Mouse (Mus musculus) heart, postnatal 0 days (tissue): ENCODE results near the gene Ak7. TPM values are rescaled to one million over a fixed set of nuclear protein-coding genes. Genes with fewer than 3 reads are reported as not detected.

Experiments
- ATAC-seq: fragments of 200-750 bp; cut with Nextera tagmentation; 2 replicates; pipeline ENCODE4 v1.8.0; 2017; ENCODE audit warnings: low read depth, moderate number of reproducible peaks, moderate library complexity; ENCODE audit not compliant: insufficient read depth
- DNase-seq: peaks from one replicate; pipeline ENCODE4 v3.0.0-alpha.2; 2016; ENCODE audit warnings: low spot score
- H3K27ac ChIP-seq: fragments of 300-500 bp; sonication (generic); 2 replicates; pipeline ENCODE4 v1.5.1; 2014; ENCODE audit warnings: low read depth, mild to moderate bottlenecking
- H3K27me3 ChIP-seq: fragments of 300-500 bp; sonication (generic); 2 replicates; pipeline ENCODE4 v1.6.1; 2014; ENCODE audit warnings: low read length, mixed read lengths; ENCODE audit not compliant: control insufficient read depth, insufficient read depth
- H3K36me3 ChIP-seq: fragments of 300-500 bp; sonication (generic); replicated peaks from 2 replicates; pipeline ENCODE4 v1.6.1; 2014; ENCODE audit warnings: low read length, mixed read lengths; ENCODE audit not compliant: control insufficient read depth, insufficient read depth
- H3K4me1 ChIP-seq: fragments of 300-500 bp; sonication (generic); 2 replicates; pipeline ENCODE4 v1.6.1; 2014; ENCODE audit warnings: antibody characterized with exemption; ENCODE audit not compliant: control insufficient read depth, insufficient read depth
- H3K4me2 ChIP-seq: fragments of 300-500 bp; sonication (generic); 2 replicates; pipeline ENCODE4 v1.6.1; 2014; ENCODE audit warnings: low read depth, mild to moderate bottlenecking, low read length, moderate library complexity
- H3K4me3 ChIP-seq: fragments of 300-500 bp; sonication (generic); 2 replicates; pipeline ENCODE4 v1.5.1; 2014; ENCODE audit warnings: low read depth, low read length
- H3K9ac ChIP-seq: fragments of 300-500 bp; sonication (generic); replicated peaks from 2 replicates; pipeline ENCODE4 v1.6.1; 2014; ENCODE audit warnings: low read depth, low read length, mixed read lengths
- H3K9me3 ChIP-seq: fragments of 300-500 bp; sonication (generic); replicated peaks from 2 replicates; pipeline ENCODE4 v1.6.1; 2016; ENCODE audit warnings: low read length; ENCODE audit not compliant: control insufficient read depth
- CTCF ChIP-seq: IDR thresholded peaks from 2 replicates; pipeline ENCODE4 v1.5.1; 2016; ENCODE audit warnings: antibody characterized with exemption, control low read depth, low read depth
- EP300 ChIP-seq: IDR thresholded peaks from 2 replicates; pipeline ENCODE4 v1.6.1; 2016; ENCODE audit warnings: antibody characterized with exemption, low read depth
- WGBS: fragments of 180-500 bp; shearing (Covaris S2); extraction: QIAGEN DNeasy Blood & Tissue Kit; methylation state at CpG from one replicate; pipeline ENCODE4 v1.1.7; 2014; 5-methylcytosine and 5-hydroxymethylcytosine counted together
- polyA plus RNA-seq: library from polyadenylated mRNA; unstranded; fragments of >200 nt; fragmentation: Nextera tagmentation; extraction: Ambion mirVana; gene quantifications from 2 replicates; pipeline ENCODE4 v1.2.1, GENCODE M21; 2015
- total RNA-seq: library from RNA; depleted of rRNA; stranded (reverse); fragments of >200 nt; gene quantifications from 2 replicates; pipeline ENCODE4 v1.2.3, GENCODE M21; 2014; ENCODE audit warnings: low replicate concordance

The Ak7 gene
- total and polyA plus RNA-seq, 2 experiments from 2014 or later = 0.14 TPM; not detected in 1

GRCm38 (mm10) chr12:105761171-105761570 is 55.4 kb downstream of the Ak7 start:
- WGBS = 77% methylated on average over 11 of the region's 11 CpGs
- no peak overlapping the region for H3K27ac ChIP-seq
- no peaks in the 10 kb centered on the region for H3K4me1 ChIP-seq

GRCm38 (mm10) chr12:105761629-105762028 is 55.9 kb downstream of the Ak7 start:
- ATAC-seq (no peak), DNase-seq (no peak)
- Histone ChIP-seq H3K27ac (no peak overlapping the region), H3K9me3 (no peaks in the 10 kb centered on the region), H3K27me3 (no peaks in the 10 kb centered on the region), H3K4me3 (no peak overlapping the region), H3K36me3 (no peaks in the 10 kb centered on the region), H3K9ac (no peak overlapping the region), H3K4me1 (no peaks in the 10 kb centered on the region), H3K4me2 (no peak overlapping the region)
- TF ChIP-seq EP300 (no peak), CTCF (no peak)
- WGBS = 66% methylated on average over 3 of the region's 3 CpGs

More at GRCm38 (mm10) chr12:105761171-105761570, 55.4 kb downstream of the Ak7 start:
- H3K9me3 ChIP-seq = no peaks in the 10 kb centered on the region
- H3K9ac ChIP-seq = no peak overlapping the region
- DNase-seq (no peak), ATAC-seq (no peak)
- no peak overlapping the region for H3K4me2 ChIP-seq
- H3K27me3 ChIP-seq = no peaks in the 10 kb centered on the region
- H3K36me3 ChIP-seq = no peaks in the 10 kb centered on the region
- no peak for TF ChIP-seq CTCF
- TF ChIP-seq EP300 = no peak
- H3K4me3 ChIP-seq = no peak overlapping the region

- ATAC-seq = peak; percentile 71
- peak overlapping the region; percentile 5; the same call in 1 of the 2 replicates for H3K27ac ChIP-seq
These were observed 63.9 kb downstream of the Ak7 start for GRCm38 (mm10) chr12:105769700-105770099.

GRCm38 (mm10) chr12:105774871-105775270 is 69.1 kb downstream of the Ak7 start:
- Histone ChIP-seq H3K4me2 (no peak overlapping the region), H3K27me3 (no peaks in the 10 kb centered on the region), H3K36me3 (no peaks in the 10 kb centered on the region), H3K4me3 (no peak overlapping the region), H3K9ac (no peak overlapping the region), H3K9me3 (no peaks in the 10 kb centered on the region), H3K4me1 (no peaks in the 10 kb centered on the region), H3K27ac (no peak overlapping the region)
- no peak for ATAC-seq
- WGBS = 65% methylated on average over 7 of the region's 7 CpGs
- no peak for TF ChIP-seq CTCF
- no peak for DNase-seq

More at GRCm38 (mm10) chr12:105769700-105770099, 63.9 kb downstream of the Ak7 start:
- Histone ChIP-seq H3K4me2 (no peak overlapping the region), H3K4me3 (no peak overlapping the region), H3K9me3 (no peaks in the 10 kb centered on the region), H3K9ac (no peak overlapping the region), H3K4me1 (no peaks in the 10 kb centered on the region), H3K36me3 (no peaks in the 10 kb centered on the region), H3K27me3 (no peaks in the 10 kb centered on the region)
- 42% methylated on average over 10 of the region's 10 CpGs for WGBS
- no peak for DNase-seq
- no peak; the same call in 1 of the 2 replicates for TF ChIP-seq CTCF
- no peak for TF ChIP-seq EP300

- TF ChIP-seq EP300 (no peak), CTCF (no peak)
- H3K9me3 ChIP-seq = no peaks in the 10 kb centered on the region
- WGBS = 71% methylated on average over 4 of the region's 4 CpGs
These were observed 71.9 kb downstream of the Ak7 start for GRCm38 (mm10) chr12:105777651-105778050.

More at GRCm38 (mm10) chr12:105777651-105778050, 71.9 kb downstream of the Ak7 start:
- H3K36me3 ChIP-seq = no peaks in the 10 kb centered on the region
- no peak overlapping the region for H3K4me3 ChIP-seq
- no peak overlapping the region for H3K27ac ChIP-seq
- no peak overlapping the region for H3K4me2 ChIP-seq
- no peaks in the 10 kb centered on the region for H3K4me1 ChIP-seq
- no peak for ATAC-seq
- no peak for DNase-seq
- H3K27me3 ChIP-seq = no peaks in the 10 kb centered on the region
- no peak overlapping the region for H3K9ac ChIP-seq
